Mouse (Mus musculus) thymus, postnatal 4 days (tissue): Measurements from ENCODE around the gene Tmem132a.

Experiments
- DNase-seq: peaks from one replicate; pipeline ENCODE4 v3.0.0; 2021

The Tmem132a gene

GRCm38 (mm10) chr19:10869886-10870527 lies at the start of gene Tmem132a:
Gene Tmem132a, minus strand, starts transcription at chr19:10869940.
- DNase-seq, result no peak

- DNase-seq, result no peak
These were observed 48.7 kb upstream of the Tmem132a start for GRCm38 (mm10) chr19:10918321-10918991.

GRCm38 (mm10) chr19:10916506-10916905 lies 46.8 kb upstream of the Tmem132a start:
- no peak for DNase-seq

- no peak for DNase-seq
These were observed 45.1 kb upstream of the Tmem132a start for GRCm38 (mm10) chr19:10914870-10915269.

GRCm38 (mm10) chr19:10914291-10914690 lies 44.6 kb upstream of the Tmem132a start:
- DNase-seq, result no peak

- DNase-seq, result no peak
These were observed 39.5 kb upstream of the Tmem132a start for GRCm38 (mm10) chr19:10909087-10909721.

GRCm38 (mm10) chr19:10907891-10908290 lies 38.2 kb upstream of the Tmem132a start:
- DNase-seq, result peak; percentile 80

GRCm38 (mm10) chr19:10905728-10906000 lies 35.9 kb upstream of the Tmem132a start:
- no peak for DNase-seq

- no peak for DNase-seq
These were observed 35.4 kb upstream of the Tmem132a start for GRCm38 (mm10) chr19:10904927-10905727.

GRCm38 (mm10) chr19:10904512-10904911 lies 34.8 kb upstream of the Tmem132a start:
- DNase-seq, result no peak

GRCm38 (mm10) chr19:10901046-10901445 lies 31.3 kb upstream of the Tmem132a start:
- DNase-seq, result no peak

GRCm38 (mm10) chr19:10900315-10900714 lies 30.6 kb upstream of the Tmem132a start:
- DNase-seq, result no peak

- no peak for DNase-seq
These were observed 27.8 kb upstream of the Tmem132a start for GRCm38 (mm10) chr19:10897491-10897890.

GRCm38 (mm10) chr19:10896849-10897248 lies 27.1 kb upstream of the Tmem132a start:
- DNase-seq, result no peak

GRCm38 (mm10) chr19:10895708-10896107 lies 26.0 kb upstream of the Tmem132a start:
- no peak for DNase-seq

- DNase-seq, result peak; percentile 99
These were observed 25.3 kb upstream of the Tmem132a start, which contains the start of gene Prpf19 for GRCm38 (mm10) chr19:10895016-10895528. Gene Prpf19, plus strand, starts transcription at chr19:10895231.

GRCm38 (mm10) chr19:10892201-10892600 lies 22.5 kb upstream of the Tmem132a start:
- DNase-seq, result no peak

GRCm38 (mm10) chr19:10881426-10882154 lies 11.8 kb upstream of the Tmem132a start, which contains the start of gene Tmem109:
Gene Tmem109, minus strand, starts transcription at chr19:10882001.
- peak; percentile 95 for DNase-seq

GRCm38 (mm10) chr19:10880975-10881425 lies 11.3 kb upstream of the Tmem132a start:
- DNase-seq, result peak; percentile 33

GRCm38 (mm10) chr19:10880085-10880974 lies 10.6 kb upstream of the Tmem132a start:
- peak; percentile 70 for DNase-seq

- no peak for DNase-seq
These were observed 8.6 kb upstream of the Tmem132a start for GRCm38 (mm10) chr19:10878201-10878837.
